Mouse (Mus musculus): ENCODE results near the gene Cabp2.

The Cabp2 gene

GRCm38 (mm10) chr19:4072706-4073424 is 8.5 kb upstream of the Cabp2 start:
- TF ChIP-seq GATA4 (IDR thresholded peaks at IDR 0.05; ENCODE audit: insufficient replicate concordance, low read length): no peak

DNA sequence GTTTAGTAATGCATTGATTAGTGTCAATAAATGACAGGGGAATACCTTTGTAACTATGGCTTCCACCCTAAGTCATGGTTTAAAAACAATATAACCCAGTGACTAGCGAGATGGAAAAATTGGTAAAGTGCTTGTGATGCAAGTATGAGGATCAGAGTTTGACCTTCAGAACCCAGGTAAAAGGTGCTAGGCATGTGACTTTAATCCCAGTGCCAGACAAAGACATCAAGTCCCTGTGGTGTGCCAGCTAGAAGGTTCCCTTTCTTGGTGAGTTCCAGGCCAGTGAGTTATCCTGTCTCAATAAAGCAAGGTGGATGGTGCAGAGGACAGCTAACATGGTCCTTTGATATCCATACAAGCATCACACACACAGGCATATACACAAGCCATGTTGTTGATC is 5.8 kb upstream of the Cabp2 start:
- TF ChIP-seq GATA4 (IDR thresholded peaks at IDR 0.05; ENCODE audit: insufficient replicate concordance, low read length): no peak

GRCm38 (mm10) chr19:4079594-4079993 is 1.8 kb upstream of the Cabp2 start:
- no peak for TF ChIP-seq GATA4 (IDR thresholded peaks at IDR 0.05; ENCODE audit: insufficient replicate concordance, low read length)

DNA sequence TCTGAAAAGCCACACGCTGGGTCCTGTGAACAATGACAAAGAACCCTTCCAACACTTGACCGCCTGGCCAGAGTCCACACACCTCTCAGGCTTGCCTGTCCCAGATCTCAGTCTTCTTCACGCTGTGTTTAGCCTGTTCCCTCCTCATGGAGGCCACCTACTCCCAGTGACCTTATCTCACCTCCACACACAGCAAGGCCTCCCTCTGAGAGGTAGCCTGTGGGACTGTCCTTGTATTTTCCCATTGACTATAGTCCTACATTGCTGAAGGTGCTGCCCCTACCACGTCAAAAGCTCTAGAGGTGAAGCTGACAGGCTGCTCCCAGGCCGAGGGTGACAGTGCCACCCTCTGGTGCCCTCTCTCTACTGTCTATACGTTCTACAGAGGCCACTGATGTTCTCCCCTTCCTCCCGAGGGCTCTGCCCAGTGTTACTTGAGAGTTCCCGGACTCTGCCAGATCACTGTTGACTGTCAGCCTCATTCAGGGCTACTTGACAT is 818 bp upstream of the Cabp2 start:
- TF ChIP-seq GATA4 (IDR thresholded peaks at IDR 0.05; ENCODE audit: insufficient replicate concordance, low read length): no peak

DNA sequence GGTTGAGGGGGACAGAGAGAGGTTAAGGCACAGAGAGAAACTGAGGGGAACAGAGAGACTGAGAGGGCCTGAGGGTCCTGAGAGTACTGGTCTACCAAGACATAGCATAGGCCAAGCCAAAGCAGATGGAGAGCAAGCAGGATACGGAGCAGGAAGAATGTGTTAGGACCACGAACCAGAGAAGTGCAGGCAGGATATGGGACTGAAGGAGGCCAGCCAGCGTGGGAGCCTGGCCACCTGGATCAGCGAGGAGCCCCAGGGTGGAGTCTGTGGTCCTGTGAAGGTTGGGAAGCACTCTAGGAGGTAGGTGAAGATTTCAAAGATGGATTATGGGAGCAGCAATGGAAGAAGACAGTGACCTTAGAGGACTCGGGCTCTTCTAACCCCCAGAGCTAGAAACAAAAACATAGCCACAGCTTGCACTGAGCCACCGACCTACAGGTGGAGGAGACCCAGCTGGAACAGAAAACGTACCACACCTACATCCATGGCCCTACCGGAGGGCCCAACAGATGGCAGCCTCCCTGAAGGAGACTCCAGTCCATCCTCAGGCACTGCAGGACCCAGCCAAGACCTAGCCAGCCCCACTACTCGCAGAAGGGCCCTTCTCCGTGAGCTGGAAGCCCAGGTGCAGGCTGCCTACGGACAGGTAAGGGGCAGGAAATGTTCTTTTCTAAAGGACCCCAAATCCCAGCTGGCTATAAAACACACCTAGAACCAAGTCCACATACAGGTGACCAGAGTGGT is 1.0 kb downstream of the Cabp2 start:
- TF ChIP-seq GATA4 (IDR thresholded peaks at IDR 0.05; ENCODE audit: insufficient replicate concordance, low read length): no peak

DNA sequence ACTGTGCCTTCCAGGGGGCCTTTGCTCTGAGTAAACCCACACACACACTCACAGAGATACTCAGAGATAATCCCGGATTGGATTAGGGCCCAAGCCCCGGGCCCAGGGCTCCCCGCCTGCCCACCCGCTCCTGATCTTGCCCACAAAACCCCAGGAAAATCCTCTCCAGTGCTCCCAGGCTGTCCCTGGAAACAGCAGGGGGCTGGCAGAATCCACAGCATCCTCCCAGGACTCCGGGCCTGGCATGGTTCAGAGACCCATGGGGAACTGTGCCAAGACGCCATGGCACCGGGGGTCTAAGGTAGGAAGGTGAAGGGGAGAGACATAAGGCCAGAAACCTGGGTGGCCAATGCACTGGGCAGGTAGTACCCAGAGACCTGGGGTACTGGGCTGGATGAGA is 1.9 kb downstream of the Cabp2 start:
- no peak for TF ChIP-seq GATA4 (IDR thresholded peaks at IDR 0.05; ENCODE audit: insufficient replicate concordance, low read length)

DNA sequence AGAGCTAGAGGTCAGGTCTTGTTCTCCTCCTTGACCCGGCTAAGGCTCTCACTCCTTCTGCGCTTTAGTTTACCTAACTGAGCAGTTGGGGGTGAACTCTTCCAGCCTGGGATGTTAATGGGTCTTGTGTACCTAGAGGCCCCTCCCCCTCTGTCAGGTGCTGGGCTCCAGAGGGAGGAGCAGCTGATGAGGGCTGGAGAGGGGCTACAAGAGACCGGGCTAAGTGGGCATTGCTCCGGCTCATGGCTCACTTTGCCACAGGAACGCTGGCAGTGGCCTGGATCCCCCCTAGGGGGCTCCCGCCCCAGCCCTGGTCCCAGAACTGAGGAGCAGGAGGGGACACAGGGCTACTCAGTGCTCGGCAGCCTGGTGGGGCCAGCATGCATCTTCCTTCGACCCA is 2.4 kb downstream of the Cabp2 start:
- TF ChIP-seq GATA4 (IDR thresholded peaks at IDR 0.05; ENCODE audit: insufficient replicate concordance, low read length): no peak

DNA sequence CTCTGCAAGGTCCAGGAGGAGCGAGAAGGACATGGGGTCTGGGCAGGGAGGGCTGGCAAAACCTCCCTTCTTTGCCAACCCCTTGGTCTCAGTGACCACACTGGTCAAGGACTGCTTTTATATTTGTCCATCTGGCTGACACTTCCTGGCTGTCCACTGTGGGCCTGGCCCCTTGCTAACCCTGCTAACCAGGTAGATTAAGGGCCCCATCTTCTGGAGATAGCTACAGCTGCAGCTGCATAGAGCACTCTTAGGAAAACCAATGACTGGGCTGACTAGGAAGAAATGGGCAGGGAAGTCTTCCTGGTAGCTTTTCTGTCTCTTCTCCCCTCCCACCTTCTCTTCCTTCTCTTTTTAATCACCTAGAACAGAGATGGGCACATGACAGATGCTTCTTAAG is 3.6 kb downstream of the Cabp2 start:
- TF ChIP-seq GATA4 (IDR thresholded peaks at IDR 0.05; ENCODE audit: insufficient replicate concordance, low read length): no peak

- TF ChIP-seq GATA4 (IDR thresholded peaks at IDR 0.05; ENCODE audit: insufficient replicate concordance, low read length): no peak
These were observed 4.8 kb downstream of the Cabp2 start for GRCm38 (mm10) chr19:4086156-4086555.

- no peak for TF ChIP-seq GATA4 (IDR thresholded peaks at IDR 0.05; ENCODE audit: insufficient replicate concordance, low read length)
These were observed 5.7 kb downstream of the Cabp2 start for GRCm38 (mm10) chr19:4087090-4087489.

DNA sequence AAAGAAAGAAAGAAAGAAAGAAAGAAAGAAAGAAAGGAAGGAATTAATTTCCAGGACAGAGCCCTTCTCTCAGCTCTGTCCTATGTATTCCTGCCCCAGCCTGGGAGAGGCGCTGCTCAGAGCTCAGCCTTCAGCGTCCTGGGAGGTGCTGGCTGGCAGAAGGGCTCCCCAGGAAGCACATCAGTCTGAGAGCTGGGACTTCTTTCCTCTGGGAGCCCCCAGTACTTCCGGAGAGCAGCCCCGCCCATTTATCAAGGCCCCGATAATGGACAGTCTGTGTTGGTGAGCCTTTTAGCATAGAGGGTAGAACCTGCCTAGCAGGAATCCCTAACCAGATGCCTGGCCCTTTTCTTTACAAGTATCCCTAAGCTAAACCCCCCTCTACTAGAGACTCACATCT is 6.8 kb downstream of the Cabp2 start:
- no peak for TF ChIP-seq GATA4 (IDR thresholded peaks at IDR 0.05; ENCODE audit: insufficient replicate concordance, low read length)

DNA sequence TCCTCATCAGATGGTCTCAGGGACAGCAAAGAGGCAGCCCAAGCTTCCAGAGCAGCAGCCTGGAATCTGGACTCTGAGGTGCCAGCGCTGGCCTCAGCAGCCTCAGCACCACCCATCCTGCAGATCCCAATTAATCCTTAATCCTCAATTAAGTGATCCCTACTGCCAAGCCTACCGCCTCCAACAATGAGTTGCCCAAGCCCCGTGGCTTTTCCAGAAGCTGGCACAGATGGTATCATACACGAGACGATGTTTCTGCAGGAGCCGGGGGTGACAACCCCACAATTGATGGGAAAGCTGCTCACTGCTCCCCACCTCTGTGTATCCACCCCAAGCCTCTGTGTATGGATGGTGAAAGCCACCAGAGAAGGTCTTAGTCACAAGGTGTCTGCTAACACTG is 7.8 kb downstream of the Cabp2 start:
- no peak for TF ChIP-seq GATA4 (IDR thresholded peaks at IDR 0.05; ENCODE audit: insufficient replicate concordance, low read length)

- TF ChIP-seq GATA4 (IDR thresholded peaks at IDR 0.05; ENCODE audit: insufficient replicate concordance, low read length): no peak
These were observed 9.1 kb downstream of the Cabp2 start for GRCm38 (mm10) chr19:4090446-4090845.

DNA sequence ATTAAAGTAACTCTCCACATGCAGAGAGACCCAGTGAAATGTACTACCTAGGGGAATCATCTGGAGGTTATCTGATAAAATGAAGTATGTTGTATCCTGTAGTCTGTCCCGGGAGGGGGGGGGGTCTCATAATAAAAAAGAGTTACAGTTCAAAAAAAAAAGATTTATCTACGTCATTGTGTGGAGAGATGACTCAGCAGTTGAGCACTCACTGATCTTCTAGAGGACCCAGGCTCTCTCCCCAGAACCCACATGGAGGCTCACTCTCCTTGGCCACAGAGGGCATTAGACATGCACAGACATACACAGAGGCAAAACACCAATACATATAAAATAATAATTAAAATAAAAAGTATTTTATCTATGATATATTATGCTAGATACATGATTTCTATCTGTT is 10.0 kb downstream of the Cabp2 start:
- no peak for TF ChIP-seq GATA4 (IDR thresholded peaks at IDR 0.05; ENCODE audit: insufficient replicate concordance, low read length)

- TF ChIP-seq GATA4 (IDR thresholded peaks at IDR 0.05; ENCODE audit: insufficient replicate concordance, low read length): no peak
These were observed 11.4 kb downstream of the Cabp2 start for GRCm38 (mm10) chr19:4092750-4093149.

- no peak for TF ChIP-seq GATA4 (IDR thresholded peaks at IDR 0.05; ENCODE audit: insufficient replicate concordance, low read length)
These were observed 12.4 kb downstream of the Cabp2 start for GRCm38 (mm10) chr19:4093772-4094171.

All from liver, adult (tissue).